Mouse (Mus musculus) embryonic facial prominence, embryonic 15.5 days (tissue): ENCODE measurements around the gene Arhgef16. TPM values are rescaled to one million over a fixed set of nuclear protein-coding genes. Genes with fewer than 3 reads are reported as not detected.

Experiments
- ATAC-seq: fragments of 200-750 bp; cut with Nextera tagmentation; 2 replicates; pipeline ENCODE4 v1.8.0; 2017; ENCODE audit warnings: low read depth, moderate TSS enrichment; ENCODE audit not compliant: insufficient number of reproducible peaks, low FRiP score, low TSS enrichment
- H3K27ac ChIP-seq: fragments of 300-500 bp; sonication (generic); replicated peaks from 2 replicates; pipeline ENCODE4 v1.5.1; 2015; ENCODE audit warnings: mild to moderate bottlenecking, inconsistent platforms
- H3K27me3 ChIP-seq: fragments of 300-500 bp; sonication (generic); 2 replicates; pipeline ENCODE4 v1.6.1; 2015; ENCODE audit warnings: inconsistent platforms
- H3K36me3 ChIP-seq: fragments of 300-500 bp; sonication (generic); 2 replicates; pipeline ENCODE4 v1.6.1; 2015; ENCODE audit warnings: mild to moderate bottlenecking, inconsistent platforms
- H3K4me1 ChIP-seq: fragments of 300-500 bp; sonication (generic); 2 replicates; pipeline ENCODE4 v1.6.1; 2015; ENCODE audit warnings: inconsistent platforms
- H3K4me2 ChIP-seq: fragments of 300-500 bp; sonication (generic); replicated peaks from 2 replicates; pipeline ENCODE4 v1.6.1; 2015; ENCODE audit warnings: mild to moderate bottlenecking, inconsistent platforms
- H3K4me3 ChIP-seq: fragments of 300-500 bp; sonication (generic); replicated peaks from 2 replicates; pipeline ENCODE4 v1.5.1; 2015; ENCODE audit warnings: mild to moderate bottlenecking, inconsistent platforms
- H3K9ac ChIP-seq: fragments of 300-500 bp; sonication (generic); 2 replicates; pipeline ENCODE4 v1.6.1; 2015; ENCODE audit warnings: inconsistent platforms
- H3K9me3 ChIP-seq: fragments of 300-500 bp; sonication (generic); replicated peaks from 2 replicates; pipeline ENCODE4 v1.6.1; 2016; ENCODE audit warnings: inconsistent platforms
- WGBS: fragments of 180-500 bp; shearing (Covaris S2); methylation state at CpG from one replicate; pipeline ENCODE4 v1.1.7; 2015; 5-methylcytosine and 5-hydroxymethylcytosine counted together
- polyA plus RNA-seq: library from polyadenylated mRNA; unstranded; fragments of >200 nt; fragmentation: Nextera tagmentation; extraction: Ambion mirVana; gene quantifications from 2 replicates; pipeline ENCODE4 v1.2.1, GENCODE M21; 2015

The Arhgef16 gene
- polyA plus RNA-seq, 1 experiment from 2014 or later: 7.7 TPM

GRCm38 (mm10) chr4:154328431-154328830, 27.0 kb upstream of the Arhgef16 start:
- Histone ChIP-seq H3K4me2 (no peak overlapping the region), H3K9ac (no peak overlapping the region), H3K9me3 (no peaks in the 10 kb centered on the region), H3K4me1 (0 out of 2 replicates have a peak, but pooled peaks cover 4% of the 10 kb centered on the region), H3K36me3 (no peaks in the 10 kb centered on the region), H3K4me3 (no peak overlapping the region), H3K27ac (no peak overlapping the region), H3K27me3 (peaks cover 5% of the 10 kb centered on the region; the same call in 1 of the 2 replicates)
- 11% methylated on average over 18 of the region's 20 CpGs for WGBS
- ATAC-seq: no peak

- ATAC-seq: no peak
- H3K4me3 ChIP-seq: no peak overlapping the region
- no peak overlapping the region for H3K4me2 ChIP-seq
- no peak overlapping the region for H3K9ac ChIP-seq
- H3K36me3 ChIP-seq: no peaks in the 10 kb centered on the region
- 0 out of 2 replicates have a peak, but pooled peaks cover 4% of the 10 kb centered on the region for H3K4me1 ChIP-seq
- WGBS: 69% methylated on average over 4 of the region's 4 CpGs
- no peak overlapping the region for H3K27ac ChIP-seq
- H3K27me3 ChIP-seq: peaks cover 5% of the 10 kb centered on the region; the same call in 1 of the 2 replicates
- no peaks in the 10 kb centered on the region for H3K9me3 ChIP-seq
Observed at GRCm38 (mm10) chr4:154325410-154325809, 23.9 kb upstream of the Arhgef16 start.

DNA sequence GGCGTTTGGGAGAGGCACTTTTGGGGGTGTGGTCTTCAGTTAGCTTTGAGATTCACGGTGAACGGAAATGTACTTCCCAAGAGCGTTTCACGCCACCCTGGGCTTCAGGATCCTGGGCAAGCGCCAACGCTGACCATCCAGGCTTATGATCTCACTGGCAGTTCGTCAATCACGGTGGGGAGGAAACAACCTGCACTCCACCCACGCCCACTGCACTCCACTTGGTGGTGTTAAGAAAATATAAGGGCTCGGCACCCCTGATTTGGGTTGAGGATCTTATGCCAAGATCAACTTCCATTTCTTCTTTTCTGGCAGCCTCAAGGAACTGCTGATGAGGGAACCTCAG, 12.1 kb upstream of the Arhgef16 start:
- Histone ChIP-seq H3K4me3 (no peak overlapping the region), H3K36me3 (no peaks in the 10 kb centered on the region), H3K4me2 (no peak overlapping the region), H3K9me3 (no peaks in the 10 kb centered on the region), H3K4me1 (no peaks in the 10 kb centered on the region), H3K27me3 (no peaks in the 10 kb centered on the region), H3K27ac (no peak overlapping the region), H3K9ac (no peak overlapping the region)
- WGBS: 66% methylated on average over 11 of the region's 11 CpGs
- no peak for ATAC-seq

GRCm38 (mm10) chr4:154312935-154313621, 11.6 kb upstream of the Arhgef16 start:
- H3K4me2 ChIP-seq: no peak overlapping the region
- no peaks in the 10 kb centered on the region for H3K27me3 ChIP-seq
- ATAC-seq: 0 out of 2 replicates have a peak, but pooled peaks have one; percentile 36
- no peak overlapping the region for H3K9ac ChIP-seq
- no peaks in the 10 kb centered on the region for H3K4me1 ChIP-seq
- no peaks in the 10 kb centered on the region for H3K36me3 ChIP-seq
- H3K4me3 ChIP-seq: no peak overlapping the region
- H3K9me3 ChIP-seq: no peaks in the 10 kb centered on the region
- H3K27ac ChIP-seq: 0 out of 2 replicates have a peak overlapping the region, but pooled peaks have one; percentile 8
- 30% methylated on average over 4 of the region's 4 CpGs for WGBS

- Histone ChIP-seq H3K4me2 (no peak overlapping the region), H3K36me3 (no peaks in the 10 kb centered on the region), H3K9ac (no peak overlapping the region), H3K4me1 (no peaks in the 10 kb centered on the region), H3K27ac (0 out of 2 replicates have a peak overlapping the region, but pooled peaks have one; percentile 8), H3K4me3 (no peak overlapping the region), H3K27me3 (no peaks in the 10 kb centered on the region), H3K9me3 (no peaks in the 10 kb centered on the region)
- ATAC-seq: no peak
- 94% methylated on average over 2 of the region's 2 CpGs for WGBS
Observed at GRCm38 (mm10) chr4:154312143-154312812, 10.8 kb upstream of the Arhgef16 start.

DNA sequence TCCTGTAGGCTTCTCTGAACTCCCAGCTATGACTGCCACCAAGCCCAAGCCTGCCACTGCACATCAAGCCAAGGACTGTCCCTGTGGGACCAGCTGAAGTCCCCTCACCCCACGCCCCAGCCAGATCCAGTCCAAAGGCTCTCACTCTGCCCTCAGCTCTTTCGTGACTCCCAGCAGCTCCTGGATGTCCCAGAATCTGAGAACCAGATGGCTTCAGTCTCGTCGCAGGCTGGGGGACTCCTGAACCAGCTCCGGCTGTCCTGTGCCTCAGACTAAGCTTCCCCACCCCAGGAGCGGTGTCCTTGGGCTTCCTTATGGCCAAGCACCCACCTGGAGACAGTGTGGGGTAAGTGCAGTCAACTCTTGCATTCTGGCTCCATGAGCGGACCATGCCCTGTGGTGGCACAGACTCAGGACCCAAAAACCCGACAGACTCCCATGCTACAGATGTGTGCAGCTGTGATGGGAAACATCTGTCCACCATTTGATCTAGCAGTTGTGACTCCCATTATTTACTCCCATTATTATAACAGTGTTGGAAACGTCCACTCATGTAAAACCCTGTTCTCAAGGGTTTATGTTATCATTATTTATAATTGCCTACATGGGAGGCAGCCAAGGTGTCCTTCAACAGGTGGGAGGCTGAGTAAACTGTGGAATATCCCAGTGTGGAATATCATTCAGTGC, 9.2 kb upstream of the Arhgef16 start:
- H3K27ac ChIP-seq: no peak overlapping the region
- WGBS: 57% methylated on average over 9 of the region's 9 CpGs
- no peaks in the 10 kb centered on the region for H3K9me3 ChIP-seq
- no peak overlapping the region for H3K4me2 ChIP-seq
- no peak overlapping the region for H3K4me3 ChIP-seq
- H3K36me3 ChIP-seq: no peaks in the 10 kb centered on the region
- H3K4me1 ChIP-seq: no peaks in the 10 kb centered on the region
- H3K9ac ChIP-seq: no peak overlapping the region
- ATAC-seq: no peak
- H3K27me3 ChIP-seq: no peaks in the 10 kb centered on the region

- no peak overlapping the region for H3K4me3 ChIP-seq
- no peak for ATAC-seq
- H3K36me3 ChIP-seq: no peaks in the 10 kb centered on the region
- no peak overlapping the region for H3K27ac ChIP-seq
- no peaks in the 10 kb centered on the region for H3K4me1 ChIP-seq
- H3K9ac ChIP-seq: no peak overlapping the region
- WGBS: 90% methylated on average over 2 of the region's 2 CpGs
- H3K4me2 ChIP-seq: no peak overlapping the region
- H3K27me3 ChIP-seq: no peaks in the 10 kb centered on the region
- H3K9me3 ChIP-seq: no peaks in the 10 kb centered on the region
Observed at GRCm38 (mm10) chr4:154309131-154309530, 7.7 kb upstream of the Arhgef16 start.

GRCm38 (mm10) chr4:154299541-154300271, 1.8 kb downstream of the Arhgef16 start:
- peak; percentile 58 for ATAC-seq
- WGBS: under 1% methylated on average over 65 of the region's 66 CpGs
- no peak overlapping the region for H3K27ac ChIP-seq

DNA sequence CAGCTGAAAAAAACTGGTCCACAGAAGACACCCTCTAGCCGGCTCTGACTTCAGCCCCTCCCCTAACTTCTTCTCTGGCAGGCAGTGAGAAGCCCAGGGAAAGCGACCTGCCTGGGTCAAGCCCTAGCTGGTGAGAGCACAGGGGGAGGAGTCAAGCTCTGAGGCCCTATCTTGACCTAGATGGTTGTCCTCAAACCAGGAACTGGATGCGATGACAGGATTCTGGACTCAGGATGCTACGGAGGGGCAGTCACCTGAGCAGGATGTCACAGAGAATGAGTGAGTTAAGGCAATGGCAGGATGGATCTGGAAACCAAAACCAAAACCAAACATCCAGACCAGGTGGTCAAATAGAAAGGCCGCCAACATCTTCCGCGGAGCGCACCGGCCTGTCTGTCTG, 3.7 kb downstream of the Arhgef16 start:
- Histone ChIP-seq H3K9ac (no peak overlapping the region), H3K4me1 (peaks cover 26% of the 10 kb centered on the region), H3K27ac (no peak overlapping the region), H3K36me3 (no peaks in the 10 kb centered on the region), H3K9me3 (no peaks in the 10 kb centered on the region), H3K4me2 (no peak overlapping the region), H3K27me3 (peaks cover 29% of the 10 kb centered on the region), H3K4me3 (no peak overlapping the region)
- no peak for ATAC-seq
- 43% methylated on average over 9 of the region's 9 CpGs for WGBS

More at GRCm38 (mm10) chr4:154299541-154300271, 1.8 kb downstream of the Arhgef16 start:
- peak overlapping the region; percentile 96 for H3K4me2 ChIP-seq
- H3K9me3 ChIP-seq: no peaks in the 10 kb centered on the region
- H3K4me3 ChIP-seq: peak overlapping the region; percentile 54
- peaks cover 29% of the 10 kb centered on the region for H3K27me3 ChIP-seq
- peaks cover 14% of the 10 kb centered on the region for H3K4me1 ChIP-seq
- peak overlapping the region; percentile 19; the same call in 1 of the 2 replicates for H3K9ac ChIP-seq
- H3K36me3 ChIP-seq: no peaks in the 10 kb centered on the region

DNA sequence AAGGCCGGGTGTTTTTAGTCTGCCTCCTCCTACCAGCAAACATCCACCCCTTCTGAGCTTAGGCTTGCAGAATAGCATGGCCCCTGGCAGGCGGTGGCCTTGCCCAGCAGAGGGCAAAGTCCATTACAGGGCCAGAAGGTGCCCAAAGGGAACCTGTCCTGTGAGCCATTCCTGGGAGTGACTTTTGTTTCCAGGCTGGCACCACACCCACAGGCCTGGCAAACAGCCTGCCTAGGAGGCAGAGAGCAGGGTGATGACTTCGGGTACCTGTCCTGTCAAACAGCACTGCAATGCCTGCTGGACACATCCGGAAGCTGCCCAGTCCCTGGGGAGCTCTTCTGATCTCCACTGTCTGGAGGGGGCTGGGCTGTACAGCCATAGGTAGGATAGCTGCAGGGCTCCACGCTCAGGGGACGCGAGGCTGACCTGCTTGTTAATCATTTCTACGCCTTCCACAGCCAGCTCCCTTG, 7.2 kb downstream of the Arhgef16 start:
- WGBS: 50% methylated on average over 8 of the region's 8 CpGs
- Histone ChIP-seq H3K9me3 (no peaks in the 10 kb centered on the region), H3K27ac (peak overlapping the region; percentile 22; the same call in 1 of the 2 replicates), H3K36me3 (no peaks in the 10 kb centered on the region), H3K9ac (no peak overlapping the region), H3K4me2 (no peak overlapping the region), H3K4me1 (peaks cover 12% of the 10 kb centered on the region), H3K4me3 (no peak overlapping the region), H3K27me3 (peaks cover 6% of the 10 kb centered on the region; the same call in 1 of the 2 replicates)
- ATAC-seq: no peak
